Mouse (Mus musculus) embryo, embryonic 10.5 days (tissue): ENCODE measurements at regions not wholly inside any gene's neighbourhood (a gene's known extent, or its start where the extent isn't known, plus 50 kb on each side); places are given as distances from the start of the nearest gene placed in this dataset.

Experiments used
- DNase-seq: peaks from one replicate; pipeline ENCODE4 v3.0.0-alpha.2; 2015; ENCODE audit warnings: low spot score

DNA sequence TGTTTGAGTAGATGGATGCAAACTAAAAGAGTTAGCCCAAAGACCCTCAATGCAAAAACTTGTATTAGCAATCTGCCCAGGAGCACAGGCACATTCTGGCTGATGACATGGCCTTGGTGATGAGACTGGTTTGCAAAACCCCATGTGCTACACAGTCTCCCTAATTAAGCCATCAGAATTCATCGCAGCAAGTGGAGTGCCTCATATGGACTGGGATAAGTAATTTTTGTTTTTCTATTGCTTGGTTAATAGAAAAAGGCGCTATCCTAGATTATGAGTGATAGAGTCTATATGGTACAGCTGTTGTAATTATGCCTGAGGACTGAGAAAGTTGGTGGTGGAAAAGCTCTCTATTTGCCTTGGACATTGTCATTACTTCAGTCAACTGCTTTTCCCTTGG, 155.2 kb upstream of the Robo1 start:
- DNase-seq: no peak

DNA sequence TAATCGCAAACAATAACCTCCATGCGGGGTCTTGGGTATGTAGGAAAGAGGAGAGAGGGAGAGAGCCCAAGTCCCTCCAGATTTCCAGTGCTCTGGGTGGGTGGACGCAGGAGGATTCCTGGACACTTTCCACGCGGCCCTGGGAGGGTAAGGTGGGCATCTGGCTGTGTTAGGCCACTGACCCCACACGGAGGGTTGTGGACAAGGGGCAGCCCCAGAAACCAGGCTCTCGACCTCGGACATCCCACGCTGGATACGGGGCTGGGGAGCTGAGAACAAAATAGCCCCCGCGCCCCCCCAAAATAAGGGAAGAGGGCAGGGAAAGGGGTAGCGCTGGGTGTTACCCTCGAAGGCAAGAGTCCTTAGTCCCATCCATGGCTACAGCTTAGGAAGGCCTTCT, 150.2 kb upstream of the Robo1 start:
- no peak for DNase-seq

DNA sequence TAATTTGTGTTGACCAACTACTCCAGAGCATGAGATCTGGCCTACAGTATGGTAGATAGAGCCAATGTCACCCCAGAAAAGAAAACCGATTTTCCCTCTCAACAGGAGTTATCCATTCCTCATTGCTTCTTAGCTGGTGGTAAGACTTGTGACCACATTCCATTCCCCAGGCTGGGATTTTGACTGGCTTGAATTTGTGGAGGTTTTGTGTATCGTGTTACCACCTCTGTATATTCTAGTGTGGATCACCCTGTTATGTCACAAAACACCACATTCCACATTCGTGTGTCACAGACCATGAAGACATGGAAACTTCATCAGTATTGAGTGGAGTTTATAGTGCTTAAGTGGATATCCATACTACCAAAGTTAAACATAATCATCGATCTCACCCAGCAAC, 148.7 kb upstream of the Robo1 start:
- DNase-seq: no peak

DNA sequence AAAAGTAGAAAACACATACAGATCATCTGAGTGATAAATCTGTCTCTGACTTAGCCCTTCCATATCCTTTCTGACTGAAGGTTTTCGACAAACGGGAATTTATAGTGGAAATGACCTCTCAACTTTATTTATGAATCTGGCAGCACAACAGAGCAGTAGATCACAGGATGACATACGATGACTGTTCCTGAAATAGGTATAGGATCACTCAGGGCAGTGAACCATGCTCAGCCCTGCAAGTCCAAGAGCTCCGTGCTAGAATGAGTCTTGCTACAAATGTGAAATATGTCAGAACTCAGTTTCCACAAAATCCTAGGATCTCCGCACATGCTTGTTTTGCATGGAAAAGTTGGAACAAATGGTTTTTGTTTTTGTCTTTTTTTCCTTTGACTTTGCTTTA, 132.4 kb upstream of the Robo1 start:
- no peak for DNase-seq

DNA sequence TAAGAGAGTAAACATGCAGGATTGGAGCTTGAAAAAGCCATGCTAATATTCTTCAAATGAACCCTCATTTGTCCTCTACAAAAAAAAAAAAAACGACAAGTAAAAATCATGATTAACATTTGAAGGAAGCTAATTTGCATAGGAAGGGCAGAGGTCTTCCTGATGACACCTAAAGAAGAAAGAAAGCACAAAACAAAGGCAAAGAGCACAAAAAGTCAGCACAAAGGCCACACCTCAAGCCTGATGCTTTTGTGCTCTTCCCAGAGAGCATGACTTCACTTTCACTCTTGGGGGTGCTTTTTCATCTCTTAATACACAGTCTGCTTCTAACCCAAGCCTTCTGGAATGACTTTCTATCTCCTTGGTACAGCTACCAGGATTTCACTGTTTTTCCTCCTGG, 113.8 kb upstream of the Robo1 start:
- DNase-seq: peak; percentile 19

DNA sequence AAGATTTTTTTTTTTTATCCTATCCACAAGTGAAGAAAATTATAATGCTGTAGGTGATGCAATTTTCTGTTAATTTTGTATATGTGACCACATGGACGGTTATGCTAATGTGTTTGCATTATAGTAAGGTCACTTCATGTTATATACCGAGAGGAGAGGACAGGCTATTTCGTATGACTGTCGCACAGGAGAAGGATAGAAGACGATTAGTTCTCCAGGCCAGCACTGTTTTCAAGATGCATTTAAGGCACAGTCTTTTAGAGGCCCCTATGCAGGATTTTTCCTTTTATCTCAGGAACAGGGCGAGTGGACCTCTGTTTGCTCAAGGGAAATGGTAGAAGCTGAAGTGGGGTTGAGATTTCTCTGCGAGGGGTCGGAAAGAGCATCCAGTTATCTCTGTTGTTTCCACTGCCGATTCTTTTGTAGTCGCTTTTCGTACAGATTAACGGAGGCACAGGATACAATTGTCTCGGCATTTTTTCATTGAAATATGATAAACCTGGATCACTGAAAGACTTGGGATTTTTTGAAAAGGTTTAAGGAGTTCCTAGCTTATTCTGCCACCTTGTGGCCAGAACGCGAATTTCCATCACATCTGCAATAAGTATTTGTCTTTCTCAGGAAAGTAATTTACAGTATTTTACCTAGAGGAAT, 92.6 kb upstream of the Robo1 start:
- DNase-seq: peak; percentile 84

DNA sequence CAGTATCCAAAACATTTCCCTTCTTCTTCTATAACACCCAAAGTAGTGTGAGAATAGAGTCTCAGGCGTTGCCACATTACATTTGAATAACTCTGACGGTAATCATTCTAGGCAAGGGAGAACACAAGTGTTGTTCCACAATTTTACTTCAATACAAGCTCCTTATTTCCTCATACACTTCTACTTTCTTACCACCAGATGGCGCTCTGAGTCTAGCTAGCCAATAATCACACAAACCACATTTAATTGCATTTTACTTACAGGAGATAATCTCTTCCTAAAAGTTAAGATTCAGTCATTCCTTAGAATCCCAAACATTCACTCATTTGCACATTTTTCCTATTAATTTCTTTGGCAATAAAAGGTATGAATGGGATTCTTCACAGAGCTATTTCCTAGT, 90.1 kb upstream of the Robo1 start:
- peak; percentile 76 for DNase-seq

DNA sequence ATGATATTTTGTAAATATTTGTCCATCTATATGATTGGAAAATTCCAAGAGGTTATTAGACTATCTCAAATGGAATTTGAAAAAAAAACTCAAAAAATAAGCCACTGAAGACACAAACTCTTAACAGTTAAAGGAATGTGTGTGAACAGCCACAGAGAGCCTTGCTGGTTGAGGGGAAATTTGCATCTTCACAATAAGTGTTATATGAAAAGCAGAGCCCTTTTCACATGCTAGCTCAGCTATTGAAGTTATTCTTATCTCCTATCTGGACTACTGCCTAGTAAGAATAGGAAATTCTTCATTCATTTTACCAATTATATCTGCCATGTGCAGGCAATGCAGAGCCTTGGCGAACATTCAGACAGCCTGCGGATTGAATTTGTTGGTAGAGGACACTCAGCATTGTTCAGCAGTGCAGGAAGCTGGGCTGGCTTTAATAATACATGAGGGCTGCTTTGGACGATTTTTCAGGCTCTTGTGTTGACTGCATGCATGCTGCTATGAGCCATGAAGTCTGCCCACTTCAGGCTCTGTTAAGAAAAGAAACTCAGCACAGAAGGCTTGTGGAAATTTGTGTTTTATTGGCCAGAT, 86.1 kb upstream of the Robo1 start:
- peak; percentile 42 for DNase-seq

DNA sequence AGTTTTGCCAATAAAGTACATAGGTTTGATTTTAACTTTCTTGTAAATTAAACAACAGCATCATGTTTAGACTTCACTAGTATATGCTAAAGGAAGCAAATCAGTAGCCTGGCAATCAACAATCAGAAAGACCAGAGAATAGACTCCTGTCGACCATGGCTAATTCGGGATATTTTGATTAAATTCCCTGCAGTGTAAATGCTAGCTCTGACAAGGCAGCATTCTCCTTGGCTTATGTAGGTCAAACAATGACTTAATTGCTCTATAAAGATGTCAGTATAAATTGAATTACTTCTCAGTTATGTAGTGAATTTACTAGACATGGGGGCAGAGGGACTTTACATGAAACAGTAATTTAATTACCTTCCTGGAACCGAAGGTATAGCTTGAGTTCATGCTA, 84.2 kb upstream of the Robo1 start:
- DNase-seq: peak; percentile 13

DNA sequence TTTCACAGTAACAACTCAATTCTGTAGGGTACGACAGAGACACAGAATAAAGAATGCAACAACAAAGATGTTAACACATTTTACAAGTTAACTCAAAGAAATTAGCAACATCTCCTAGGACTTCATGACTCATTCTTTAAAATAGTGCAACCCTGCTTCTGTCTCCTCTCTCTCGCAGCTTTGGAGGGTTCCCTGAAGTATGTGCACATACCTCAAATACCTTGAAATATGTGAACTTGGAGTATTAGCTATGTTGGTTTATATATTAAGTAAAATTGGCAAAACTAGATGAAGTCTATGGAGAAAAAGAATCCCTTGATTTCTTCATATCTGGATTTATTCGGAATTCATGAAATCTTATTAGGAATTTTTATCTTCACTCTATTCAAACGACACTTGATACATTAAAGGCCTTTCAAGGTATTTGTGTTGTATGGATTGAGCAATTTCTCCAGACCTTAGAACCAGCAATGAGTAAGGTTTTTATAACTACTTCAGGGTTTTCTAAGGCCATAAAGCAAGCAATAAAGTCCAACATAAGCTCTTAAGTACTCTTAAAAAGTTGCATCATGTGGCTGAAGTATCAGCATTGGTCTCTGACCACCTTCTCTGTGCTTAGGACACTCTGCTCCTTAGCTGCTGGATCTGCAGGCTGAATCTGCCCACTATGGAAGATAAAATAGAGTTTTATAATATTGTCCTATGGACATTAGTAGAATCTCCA, 82.8 kb upstream of the Robo1 start:
- no peak for DNase-seq

DNA sequence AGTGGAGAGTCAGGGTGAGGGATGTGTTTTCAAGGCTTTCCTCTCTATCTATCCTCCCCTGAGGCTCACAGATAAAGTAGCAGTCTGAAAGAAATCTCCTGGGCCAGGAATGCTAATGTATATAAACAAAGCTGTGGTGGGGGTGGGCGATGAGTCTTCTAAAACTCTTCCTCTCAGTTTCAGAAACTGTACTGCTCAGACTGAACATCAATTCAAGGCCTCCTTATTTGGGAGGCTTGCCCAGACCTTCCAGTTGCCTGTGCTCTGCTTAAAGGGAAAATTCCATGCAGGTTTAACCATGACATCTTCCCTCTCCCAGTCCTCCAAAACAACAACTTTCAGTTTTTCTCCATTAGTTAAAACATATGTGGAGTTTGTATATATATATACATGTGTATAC, 73.7 kb upstream of the Robo1 start:
- peak; percentile 24 for DNase-seq

DNA sequence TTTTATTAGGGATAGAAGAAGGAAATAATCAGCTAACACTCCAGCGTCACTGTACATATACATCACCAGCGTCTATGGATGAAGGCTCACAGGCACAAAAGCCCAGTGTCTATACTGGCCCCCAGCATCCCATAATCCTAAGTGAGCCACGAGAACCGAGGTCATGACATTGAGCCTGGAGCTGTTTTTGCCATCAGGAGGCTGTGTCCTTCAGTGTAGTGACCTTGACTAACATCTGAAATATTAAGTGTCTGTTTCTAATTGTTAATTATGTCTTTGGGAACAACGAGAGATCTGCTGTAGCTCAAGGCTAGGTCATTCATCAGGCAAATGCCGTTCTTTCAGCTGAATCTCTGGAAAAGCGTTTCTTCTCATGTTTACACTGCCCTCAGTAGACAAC, 68.5 kb upstream of the Robo1 start:
- peak; percentile 45 for DNase-seq

DNA sequence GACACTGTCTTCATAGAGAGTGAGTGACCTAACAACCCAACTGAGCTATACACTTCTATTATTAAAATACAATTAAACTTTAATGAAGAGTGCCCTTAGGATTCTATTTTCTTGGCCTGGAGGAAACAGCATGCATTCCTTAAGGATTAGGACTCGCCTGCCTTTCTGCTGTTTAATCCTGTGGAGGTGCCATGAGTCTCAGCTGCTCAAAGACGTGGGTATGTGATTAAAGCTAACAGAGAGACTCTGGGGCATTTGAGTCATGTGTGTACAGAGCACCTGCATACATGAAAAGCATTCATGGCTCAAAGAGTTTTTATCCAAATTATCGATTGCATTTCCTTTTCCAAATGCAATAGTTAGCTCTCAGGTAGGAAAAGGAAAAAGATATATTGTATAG, 51.7 kb upstream of the Robo1 start:
- no peak for DNase-seq
